Mouse (Mus musculus): ENCODE measurements around the gene Hist1h4i.

Hist1h4i gene

DNA sequence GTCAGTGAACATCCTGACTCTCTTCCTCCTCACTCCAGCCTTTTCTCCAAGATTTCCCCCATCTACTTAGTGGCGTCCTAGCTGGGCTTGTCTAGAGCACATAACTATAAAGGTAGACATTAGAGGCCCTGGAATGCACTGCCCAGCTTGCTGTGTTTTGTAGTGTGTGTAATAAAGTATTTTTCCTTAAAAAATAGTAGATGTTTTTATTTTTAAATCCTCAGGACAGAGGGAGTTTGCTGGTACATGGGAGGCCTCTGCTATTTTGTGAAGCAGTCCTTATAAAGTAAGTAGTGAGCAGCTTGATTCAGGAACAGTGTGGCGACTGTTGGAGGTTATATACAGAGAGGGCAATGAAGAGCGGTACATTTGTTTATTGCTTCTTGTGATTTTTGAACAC lies 32.5 kb downstream of the Hist1h4i start:
- DNase-seq (ENCODE audit: low spot score in 2 of 2): no peak

- no peak for DNase-seq (ENCODE audit: low spot score in 2 of 2)
Measured at GRCm38 (mm10) chr13:22007872-22008271, 33.3 kb downstream of the Hist1h4i start.

DNA sequence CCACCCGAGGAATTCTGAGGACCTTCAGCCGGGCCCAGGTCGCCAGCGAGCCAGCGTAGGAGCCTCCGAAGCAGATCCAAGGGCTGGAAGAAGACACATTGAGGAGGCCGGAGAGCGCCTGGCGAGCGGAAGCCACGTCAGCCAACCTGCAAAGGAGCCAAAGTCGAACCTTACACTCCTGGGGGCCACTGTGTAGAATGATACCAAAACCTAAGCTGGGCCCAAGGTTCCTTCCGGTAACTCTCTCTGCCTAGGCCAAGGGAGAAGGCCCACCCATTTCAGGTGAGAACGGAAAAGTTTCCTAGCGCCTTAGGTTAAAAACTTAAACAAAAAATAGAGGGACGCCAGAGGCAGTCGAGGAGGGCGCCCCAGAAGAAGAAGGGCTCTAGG lies 34.0 kb downstream of the Hist1h4i start:
- no peak for DNase-seq (ENCODE audit: low spot score in 2 of 2)

- peak; percentile 48 to 51 for DNase-seq (ENCODE audit: low spot score in 2 of 2)
Measured at GRCm38 (mm10) chr13:22006334-22007120, 34.6 kb downstream of the Hist1h4i start.

DNA sequence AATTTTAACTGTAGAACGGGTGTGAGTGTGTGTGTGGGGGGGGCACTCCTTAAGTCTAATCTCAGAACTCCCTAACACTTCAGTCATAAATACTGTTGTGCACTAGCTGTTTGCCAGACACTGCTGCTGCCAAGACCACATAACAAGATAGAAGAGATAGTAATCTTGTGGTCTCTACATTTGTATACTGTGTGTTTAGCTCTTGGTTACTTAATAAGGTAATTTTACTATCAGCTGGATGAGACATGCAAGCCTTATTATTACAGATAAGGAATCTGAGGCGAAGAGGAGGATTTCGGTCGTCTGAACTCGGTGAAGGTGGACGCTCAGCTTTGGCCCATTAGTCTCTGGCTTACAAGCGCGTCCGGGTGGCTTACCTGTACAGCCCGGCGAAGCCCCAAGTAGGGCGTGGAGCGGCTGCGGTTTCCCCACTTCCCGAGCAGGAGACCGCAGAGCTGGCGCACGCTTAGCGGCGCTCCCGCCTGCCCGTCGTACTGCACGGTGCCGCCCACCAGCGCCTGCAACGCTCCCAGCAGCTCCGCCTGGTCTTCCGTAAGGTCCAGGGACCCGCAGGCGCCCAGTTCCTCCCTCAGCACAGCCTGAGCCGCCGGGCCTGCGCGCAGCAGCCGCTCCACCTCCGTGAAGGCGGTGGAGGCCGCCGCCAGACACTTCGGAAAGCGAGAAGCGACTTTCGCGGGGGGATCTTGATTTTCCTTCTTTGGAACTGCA lies 35.4 kb downstream of the Hist1h4i start:
- no peak for DNase-seq (ENCODE audit: low spot score in 2 of 2)

DNA sequence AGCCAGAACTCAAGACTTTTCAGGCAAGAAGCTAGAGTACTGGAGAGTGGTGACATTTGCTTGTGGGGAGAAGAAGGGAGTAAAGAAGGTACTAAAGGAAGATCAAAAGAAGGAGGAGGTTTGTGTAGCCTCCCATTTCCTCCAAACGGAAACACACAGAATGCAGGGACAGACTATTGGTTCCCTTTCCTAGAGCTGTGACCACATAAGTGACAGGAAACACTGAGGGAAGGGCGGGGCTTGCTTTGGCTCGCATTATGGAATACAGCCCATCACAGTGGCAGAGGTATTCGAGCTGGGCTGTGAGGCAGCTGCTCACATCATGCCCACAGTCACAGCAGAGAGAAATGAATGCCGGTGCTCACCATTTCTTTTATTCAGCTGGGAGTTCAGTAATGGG lies 39.3 kb downstream of the Hist1h4i start:
- no peak for DNase-seq (ENCODE audit: low spot score in 2 of 2)

DNA sequence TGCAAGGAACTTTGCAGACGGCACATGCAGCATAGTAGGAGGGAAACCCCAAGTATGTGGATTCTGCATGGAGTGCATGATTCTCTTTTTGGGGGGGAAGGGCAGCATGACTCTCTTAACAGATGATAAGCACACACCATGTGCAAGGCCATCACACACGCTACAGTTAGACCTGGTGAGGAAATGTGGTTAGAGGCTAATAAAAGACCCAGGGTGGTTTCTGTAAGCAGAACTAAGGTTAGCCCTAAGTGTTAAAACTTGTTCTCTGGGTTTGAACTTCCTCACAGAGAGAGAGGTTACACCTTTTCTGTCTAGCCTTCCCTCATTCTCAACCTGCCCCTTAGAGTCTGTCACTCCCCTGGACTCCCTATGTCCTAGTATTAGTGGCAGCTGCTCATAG lies 39.8 kb downstream of the Hist1h4i start:
- no peak for DNase-seq (ENCODE audit: low spot score in 2 of 2)

GRCm38 (mm10) chr13:21999147-21999546 lies 42.0 kb downstream of the Hist1h4i start:
- no peak for DNase-seq (ENCODE audit: low spot score in 2 of 2)

DNA sequence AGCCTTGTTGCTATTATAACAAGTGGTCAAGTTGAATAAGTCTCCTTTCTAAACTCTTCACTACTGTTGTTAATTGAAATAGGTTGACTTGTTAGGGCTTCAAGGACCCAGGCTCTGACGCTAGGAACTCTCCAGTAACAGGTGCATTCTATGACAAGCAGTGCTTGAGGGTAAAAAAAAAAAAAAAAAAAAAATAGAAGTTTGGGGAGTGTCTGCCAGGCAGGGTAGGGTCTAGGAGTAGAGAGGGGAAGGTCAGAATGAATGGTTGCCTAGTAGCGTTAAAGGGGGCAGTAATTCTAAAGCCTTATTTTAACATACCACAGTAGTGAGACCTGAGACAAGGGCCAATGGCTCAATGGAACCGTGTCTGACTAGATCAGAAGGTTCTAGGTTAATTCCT lies 42.8 kb downstream of the Hist1h4i start:
- no peak for DNase-seq (ENCODE audit: low spot score in 2 of 2)

DNA sequence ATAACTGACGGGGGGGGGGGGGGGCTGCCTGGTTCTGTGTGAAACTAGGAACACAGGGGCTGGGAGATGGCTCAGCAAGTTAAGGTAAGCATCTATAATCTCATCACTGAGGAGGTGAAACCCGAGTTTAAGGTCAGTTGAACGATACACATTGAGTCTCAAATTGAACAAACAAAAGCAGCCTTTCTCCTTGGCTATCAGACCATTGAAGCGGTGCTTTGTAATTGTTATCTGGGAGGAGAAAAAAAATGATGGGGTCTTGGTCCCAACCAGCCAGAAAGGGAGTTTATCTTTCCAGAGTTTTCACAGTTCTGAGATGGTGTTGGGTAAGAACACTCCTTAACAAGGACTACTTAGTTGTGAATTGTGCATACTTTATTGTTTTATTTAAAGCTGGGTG lies 43.3 kb downstream of the Hist1h4i start:
- DNase-seq (ENCODE audit: low spot score in 2 of 2): no peak

GRCm38 (mm10) chr13:21997201-21997820 lies 43.9 kb downstream of the Hist1h4i start:
- no peak for DNase-seq (ENCODE audit: low spot score in 2 of 2)

GRCm38 (mm10) chr13:21996840-21997185 lies 44.3 kb downstream of the Hist1h4i start:
- no peak for DNase-seq (ENCODE audit: low spot score in 2 of 2)

DNA sequence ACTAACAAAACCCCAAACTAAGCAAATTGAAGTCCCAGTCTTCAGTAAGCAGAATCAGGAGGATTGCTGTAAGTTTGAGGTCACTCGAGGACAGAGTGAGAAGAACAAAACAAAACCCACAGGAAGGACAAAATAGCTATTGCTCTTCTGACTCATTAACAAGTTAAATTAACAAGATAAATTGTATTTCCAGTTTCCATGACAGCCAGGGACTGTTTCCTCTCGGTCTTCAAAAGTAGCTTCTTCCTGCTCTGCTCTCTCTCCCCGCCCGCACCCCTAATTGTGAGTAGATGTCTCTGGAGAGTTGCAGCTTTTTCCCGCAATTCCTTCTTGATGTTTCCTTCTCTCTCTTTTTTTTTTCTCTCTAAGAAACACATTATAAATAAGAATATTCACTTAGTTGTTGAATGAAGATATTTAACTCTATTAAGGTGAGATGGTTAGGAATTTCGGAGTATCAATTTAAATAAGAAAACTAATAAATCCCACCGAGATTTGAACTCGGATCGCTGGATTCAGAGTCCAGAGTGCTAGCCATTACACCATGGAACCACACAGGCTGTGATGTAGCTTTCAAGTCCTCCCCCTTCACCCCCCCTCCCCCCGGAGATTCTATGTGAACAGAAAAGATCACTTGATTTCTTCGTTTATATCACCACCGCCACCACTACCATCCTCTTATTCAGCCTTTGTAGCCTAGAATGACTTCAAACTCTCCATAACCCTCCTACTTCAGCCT lies 44.9 kb downstream of the Hist1h4i start:
- no peak for DNase-seq (ENCODE audit: low spot score in 2 of 2)

- no peak for DNase-seq (ENCODE audit: low spot score in 2 of 2)
Measured at GRCm38 (mm10) chr13:21995331-21995914, 45.7 kb downstream of the Hist1h4i start.

DNA sequence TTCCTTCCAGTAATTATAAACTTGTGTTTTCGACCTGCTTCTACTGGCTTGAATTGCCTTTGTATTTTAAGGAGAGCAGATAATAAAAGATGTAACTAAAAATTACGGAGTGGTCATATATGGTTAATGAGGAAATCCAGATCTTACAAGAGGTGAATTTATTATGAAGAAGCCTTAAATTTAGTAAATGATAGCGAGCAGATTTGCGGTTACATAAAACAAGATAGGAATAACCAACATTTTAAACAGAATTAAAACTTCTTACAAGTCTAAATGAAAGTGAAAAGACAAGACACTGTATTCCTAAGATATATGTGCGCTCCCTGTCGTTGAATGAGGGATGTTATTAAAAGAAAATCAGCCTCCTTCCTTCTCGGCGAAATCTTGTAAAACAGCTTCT lies 46.3 kb downstream of the Hist1h4i start:
- no peak for DNase-seq (ENCODE audit: low spot score in 2 of 2)

GRCm38 (mm10) chr13:21993957-21994738 lies 47.0 kb downstream of the Hist1h4i start:
- no peak for DNase-seq (ENCODE audit: low spot score in 2 of 2)

DNA sequence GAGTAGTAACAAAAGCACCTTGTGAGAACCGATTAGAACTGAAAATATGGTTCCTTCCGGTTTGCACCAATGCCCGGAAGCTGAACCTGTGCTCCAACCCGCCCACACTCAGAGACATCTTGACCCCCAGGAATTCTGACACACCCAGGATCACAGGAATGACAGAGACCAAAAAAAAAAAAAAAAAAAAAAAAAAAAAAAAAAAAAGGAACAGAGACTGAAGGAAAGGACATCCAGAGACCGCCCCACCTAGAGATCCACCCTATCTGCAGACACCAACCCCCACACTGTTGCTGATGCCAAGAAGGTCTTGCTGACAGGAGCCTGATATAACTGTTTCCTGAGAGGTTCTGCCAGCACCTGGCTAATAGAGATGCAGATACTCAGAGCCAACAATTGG lies 48.6 kb downstream of the Hist1h4i start:
- DNase-seq (ENCODE audit: low spot score in 2 of 2): no peak

Data from spleen, postnatal 14 days (tissue).